Mouse (Mus musculus): Measurements from ENCODE around the gene Rap1a. TPM values are rescaled to one million over a fixed set of nuclear protein-coding genes. Genes with fewer than 3 reads are reported as not detected.

Gene Rap1a
- polyA plus RNA-seq, 1 experiment from 2014 or later: 98.9 TPM

GRCm38 (mm10) chr3:105687324-105688060 lies 113.6 kb downstream of the Rap1a start, which contains the start of gene Ddx20:
Gene Ddx20, minus strand, starts transcription at chr3:105687574.
- Histone ChIP-seq H3K36me3 (ENCODE audit: control insufficient read depth, insufficient read depth) (peaks cover 13% of the 10 kb centered on the region), H3K9me3 (replicated peaks; ENCODE audit: control insufficient read depth, low read length) (no peaks in the 10 kb centered on the region), H3K9ac (ENCODE audit: low read depth, low read length) (peak within 1 kb of the TSS; percentile 98), H3K27ac (ENCODE audit: low read length) (peak within 1 kb of the TSS; percentile 87), H3K4me1 (ENCODE audit: control insufficient read depth, low read depth, low read length) (peaks cover 14% of the 10 kb centered on the region), H3K27me3 (ENCODE audit: control insufficient read depth, insufficient read depth, low read depth, low read length) (no peaks in the 10 kb centered on the region), H3K4me2 (ENCODE audit: low read depth, low read length) (peak within 1 kb of the TSS; percentile 84), H3K4me3 (ENCODE audit: low read depth, low read length) (peak within 1 kb of the TSS; percentile 100)
- ATAC-seq (ENCODE audit: low read depth): peak; percentile 93
- WGBS (ENCODE audit: insufficient replicate concordance): under 1% methylated on average over 72 of the region's 72 CpGs

GRCm38 (mm10) chr3:105686394-105687323 lies 114.5 kb downstream of the Rap1a start:
- Histone ChIP-seq H3K4me2 (ENCODE audit: low read depth, low read length) (peak overlapping the region; percentile 84), H3K36me3 (ENCODE audit: control insufficient read depth, insufficient read depth) (peaks cover 13% of the 10 kb centered on the region), H3K9me3 (replicated peaks; ENCODE audit: control insufficient read depth, low read length) (no peaks in the 10 kb centered on the region), H3K27me3 (ENCODE audit: control insufficient read depth, insufficient read depth, low read depth, low read length) (no peaks in the 10 kb centered on the region), H3K9ac (ENCODE audit: low read depth, low read length) (peak overlapping the region; percentile 98), H3K27ac (ENCODE audit: low read length) (peak overlapping the region; percentile 87), H3K4me3 (ENCODE audit: low read depth, low read length) (peak overlapping the region; percentile 100), H3K4me1 (ENCODE audit: control insufficient read depth, low read depth, low read length) (peaks cover 14% of the 10 kb centered on the region)
- peak; percentile 33 for ATAC-seq (ENCODE audit: low read depth)
- 4% methylated on average over 60 of the region's 60 CpGs for WGBS (ENCODE audit: insufficient replicate concordance)

GRCm38 (mm10) chr3:105680346-105680745 lies 120.8 kb downstream of the Rap1a start:
- Histone ChIP-seq H3K27ac (ENCODE audit: low read length) (no peak overlapping the region), H3K4me1 (ENCODE audit: control insufficient read depth, low read depth, low read length) (no peaks in the 10 kb centered on the region), H3K36me3 (ENCODE audit: control insufficient read depth, insufficient read depth) (peaks cover 33% of the 10 kb centered on the region), H3K9ac (ENCODE audit: low read depth, low read length) (no peak overlapping the region), H3K9me3 (replicated peaks; ENCODE audit: control insufficient read depth, low read length) (no peaks in the 10 kb centered on the region), H3K4me3 (ENCODE audit: low read depth, low read length) (no peak overlapping the region), H3K27me3 (ENCODE audit: control insufficient read depth, insufficient read depth, low read depth, low read length) (no peaks in the 10 kb centered on the region), H3K4me2 (ENCODE audit: low read depth, low read length) (no peak overlapping the region)
- ATAC-seq (ENCODE audit: low read depth): no peak
- 86% methylated on average over 7 of the region's 7 CpGs for WGBS (ENCODE audit: insufficient replicate concordance)

Other genes starting within 250 kb of the Rap1a start
- gene Ddx20, start 113.8 kb downstream of the Rap1a start, polyA plus RNA-seq (2015; fragmentation: Nextera tagmentation; extraction: Ambion mirVana): 13.3 and 16.1 TPM in 2 replicates
- gene Inka2, start 96.7 kb downstream of the Rap1a start, polyA plus RNA-seq (2015; fragmentation: Nextera tagmentation; extraction: Ambion mirVana): 0.11 and 0.28 TPM in 2 replicates
- gene Adora3, start 69.5 kb upstream of the Rap1a start, polyA plus RNA-seq (2015; fragmentation: Nextera tagmentation; extraction: Ambion mirVana): 0.48 and 0.77 TPM in 2 replicates
- not detected in 2 replicates for gene Tmigd3, start 69.6 kb upstream of the Rap1a start, polyA plus RNA-seq (2015; fragmentation: Nextera tagmentation; extraction: Ambion mirVana)
- 2.4 and 2.9 TPM in 2 replicates for gene I830077J02Rik, start 131.3 kb upstream of the Rap1a start, polyA plus RNA-seq (2015; fragmentation: Nextera tagmentation; extraction: Ambion mirVana)
- gene Wdr77, start 158.0 kb upstream of the Rap1a start, polyA plus RNA-seq (2015; fragmentation: Nextera tagmentation; extraction: Ambion mirVana): 35.1 and 35.9 TPM in 2 replicates
- gene Atp5f1, start 158.8 kb upstream of the Rap1a start, polyA plus RNA-seq (2015; fragmentation: Nextera tagmentation; extraction: Ambion mirVana): 287 and 311 TPM in 2 replicates
- 0.48 and 0.79 TPM in 2 replicates for gene Ovgp1, start 172.4 kb upstream of the Rap1a start, polyA plus RNA-seq (2015; fragmentation: Nextera tagmentation; extraction: Ambion mirVana)
- not detected in 2 replicates for gene Pifo, start 213.3 kb upstream of the Rap1a start, polyA plus RNA-seq (2015; fragmentation: Nextera tagmentation; extraction: Ambion mirVana)
- gene Chil5, start 231.5 kb upstream of the Rap1a start, polyA plus RNA-seq (2015; fragmentation: Nextera tagmentation; extraction: Ambion mirVana): 0.21 TPM in 1 of 2 replicates, not detected in the other

Data from liver, embryonic 16.5 days (tissue).